ENCODE assay signal across 22 mouse cellular contexts in the genomic region with DNA sequence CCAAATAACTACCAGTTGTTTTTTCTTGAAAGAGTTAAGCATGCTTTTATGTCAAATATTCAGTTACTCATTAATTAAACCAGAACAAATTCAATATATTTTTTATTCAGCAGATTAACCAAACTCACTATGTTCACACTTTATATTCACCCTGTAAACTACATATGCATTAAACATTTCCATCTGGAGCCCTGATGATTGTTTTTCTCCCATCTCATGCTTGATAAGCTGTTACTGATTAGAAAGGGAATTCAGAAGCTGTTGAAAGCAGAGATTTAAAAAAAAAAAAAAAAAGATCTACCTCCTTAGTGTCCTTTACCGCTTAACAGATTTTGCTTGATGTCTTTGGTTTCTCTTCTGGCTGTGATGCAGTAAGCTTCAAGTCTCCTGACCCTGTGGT.
"Had no signal": no experiment of that assay in that cellular context is flagged by ENCODE, and none has a peak within 500 bp of the region (broad histone marks: within the 10 kb centered on the region; RNA-seq: fewer than 3 reads in every experiment).

No protein-coding gene starts in this region.

- H3K4me2 ChIP-seq: lung, embryonic 15.5 days; midbrain, embryonic 11.5 days; midbrain, embryonic 13.5 days; midbrain, embryonic 15.5 days; neural tube, embryonic 13.5 days; neural tube, embryonic 15.5 days had no signal

- H3K27ac ChIP-seq: lung, embryonic 15.5 days; macrophage; midbrain, embryonic 13.5 days; midbrain, embryonic 15.5 days; neural tube, embryonic 13.5 days; neural tube, embryonic 15.5 days had no signal

- H3K27me3 ChIP-seq: lung, embryonic 15.5 days; megakaryocyte, embryonic 14.5 days; midbrain, embryonic 13.5 days; midbrain, embryonic 15.5 days; neural tube, embryonic 13.5 days; neural tube, embryonic 15.5 days had no signal

- H3K36me3 ChIP-seq: lung, embryonic 15.5 days; midbrain, embryonic 13.5 days; midbrain, embryonic 15.5 days; neural tube, embryonic 13.5 days; neural tube, embryonic 15.5 days had no signal

- DNase-seq: liver, postnatal 0 days; lung, adult 2 months; lung, postnatal 14 days; lung, postnatal 36 days; retina, postnatal 1 day; right cerebral cortex, adult 18-20 months; right cerebral cortex, postnatal 25 days; right cerebral cortex, postnatal 4 days; spleen, adult 18-20 months; thymus, adult 18-20 months; thymus, postnatal 14 days; thymus, postnatal 36 days had no signal

- H3K9me3 ChIP-seq: lung, embryonic 15.5 days; megakaryocyte, embryonic 14.5 days; midbrain, embryonic 13.5 days; midbrain, embryonic 15.5 days; neural tube, embryonic 13.5 days; neural tube, embryonic 15.5 days had no signal

- H3K4me1 ChIP-seq: lung, embryonic 15.5 days; megakaryocyte, embryonic 14.5 days; midbrain, embryonic 13.5 days; midbrain, embryonic 15.5 days; neural tube, embryonic 13.5 days; neural tube, embryonic 15.5 days had no signal

- ATAC-seq: liver, postnatal 0 days; lung, postnatal 0 days; midbrain, embryonic 13.5 days; midbrain, embryonic 15.5 days had no signal

- H3K4me3 ChIP-seq: lung, embryonic 15.5 days; megakaryocyte, embryonic 14.5 days; midbrain, embryonic 13.5 days; midbrain, embryonic 15.5 days; myocyte; neural tube, embryonic 13.5 days; neural tube, embryonic 15.5 days had no signal

- H3K9ac ChIP-seq: liver, postnatal 0 days; lung, embryonic 15.5 days; midbrain, embryonic 13.5 days; midbrain, embryonic 15.5 days; neural tube, embryonic 13.5 days; neural tube, embryonic 15.5 days had no signal
